Mouse (Mus musculus) CH12.LX (cell line): ENCODE data around the gene Rec114.

Experiments used
- BHLHE40 ChIP-seq: IDR thresholded peaks from 2 replicates; pipeline ENCODE4 v1.6.1; 2011; ENCODE audit warnings: mild to moderate bottlenecking, low read depth, low read length, improper control_type of control experiment
- CHD2 ChIP-seq: IDR thresholded peaks from 2 replicates; pipeline ENCODE4 v1.6.1; 2011; ENCODE audit warnings: low read length, improper control_type of control experiment
- CTCF ChIP-seq, 2 experiments: IDR thresholded peaks in 1 of 2; conservative IDR thresholded peaks in 1 of 2; 2 replicates each; pipeline ENCODE4 v1.5.1; 2011 to 2012; ENCODE audit warnings: low read depth in 2 of 2, low read length in 2 of 2, improper control_type of control experiment in 1 of 2, inconsistent platforms in 1 of 2, mild to moderate bottlenecking in 1 of 2, moderate library complexity in 1 of 2
- ELF1 ChIP-seq: IDR thresholded peaks from 2 replicates; pipeline ENCODE4 v1.6.1; 2014; ENCODE audit warnings: low read depth, mild to moderate bottlenecking, inconsistent platforms, low read length, improper control_type of control experiment
- EP300 ChIP-seq: IDR thresholded peaks from 2 replicates; pipeline ENCODE4 v1.6.1; 2011; ENCODE audit warnings: low read length, improper control_type of control experiment
- GABPA ChIP-seq: IDR thresholded peaks from 2 replicates; pipeline ENCODE4 v1.6.1; 2012; ENCODE audit warnings: low read depth, low read length, improper control_type of control experiment, inconsistent platforms; ENCODE audit not compliant: insufficient replicate concordance
- HCFC1 ChIP-seq: IDR thresholded peaks from 2 replicates; pipeline ENCODE4 v1.6.1; 2012; ENCODE audit warnings: low read depth, mild to moderate bottlenecking, inconsistent platforms, low read length, improper control_type of control experiment
- MAFK ChIP-seq: IDR thresholded peaks from 2 replicates; pipeline ENCODE4 v1.6.1; 2011; ENCODE audit warnings: low read length, improper control_type of control experiment; ENCODE audit not compliant: insufficient replicate concordance
- MAX ChIP-seq: IDR thresholded peaks from 2 replicates; pipeline ENCODE4 v1.6.1; 2011; ENCODE audit warnings: low read length, improper control_type of control experiment
- POLR2A ChIP-seq: IDR thresholded peaks from 2 replicates; pipeline ENCODE4 v1.6.1; 2011; ENCODE audit warnings: low read depth, mild to moderate bottlenecking, improper control_type of control experiment, low read length
- SMC3 ChIP-seq: IDR thresholded peaks from 2 replicates; pipeline ENCODE4 v1.6.1; 2011; ENCODE audit warnings: low read depth, low read length, improper control_type of control experiment
- TBP ChIP-seq: conservative IDR thresholded peaks from 2 replicates; pipeline ENCODE4 v1.6.1; 2011; ENCODE audit warnings: low read depth, low read length, improper control_type of control experiment
- ZC3H11A ChIP-seq: IDR thresholded peaks from 2 replicates; pipeline ENCODE4 v1.6.1; 2012; ENCODE audit warnings: low read depth, mild to moderate bottlenecking, inconsistent platforms, low read length, improper control_type of control experiment

DNA sequence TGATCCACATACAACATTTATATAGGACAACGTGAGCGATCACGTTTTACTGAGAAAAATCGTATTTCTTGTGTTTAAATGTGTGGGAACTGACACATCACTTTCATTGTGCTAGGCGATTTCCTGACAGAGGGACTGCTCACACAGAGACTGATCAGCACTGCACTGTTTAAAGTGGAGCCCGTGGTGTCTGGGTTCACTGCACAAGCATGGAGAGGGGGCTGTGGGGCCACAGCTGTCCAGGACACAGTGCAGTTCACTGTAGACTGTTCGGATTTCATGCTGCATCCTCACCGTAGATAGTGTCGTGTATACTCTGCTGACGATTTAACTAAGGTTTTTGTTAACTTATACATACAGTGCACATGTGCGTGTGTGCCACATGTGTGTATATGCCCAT lies 20.6 kb downstream of the Rec114 start:
- TF ChIP-seq GABPA, result no peak
- TF ChIP-seq POLR2A, result no peak
- TF ChIP-seq MAFK, result no peak
- TF ChIP-seq ZC3H11A, result no peak
- no peak for TF ChIP-seq TBP
- no peak for TF ChIP-seq ELF1
- TF ChIP-seq CTCF (conservative IDR thresholded peaks at IDR 0.05 in 1 of 2, IDR thresholded peaks at IDR 0.05 in 1 of 2; ENCODE audit: low read depth in 2 of 2, low read length in 2 of 2), result no peak
- no peak for TF ChIP-seq CHD2
- TF ChIP-seq HCFC1, result no peak
- TF ChIP-seq BHLHE40, result no peak
- TF ChIP-seq EP300, result no peak
- no peak for TF ChIP-seq SMC3
- TF ChIP-seq MAX, result no peak
